Mouse (Mus musculus) liver, embryonic 13.5 days (tissue): ENCODE results near the gene Hmbs. TPM values are rescaled to one million over a fixed set of nuclear protein-coding genes. Genes with fewer than 3 reads are reported as not detected.
"Not testable (repeated sequence)": the region's sequence is repeated elsewhere in the genome, so short reads cannot be mapped to it uniquely, and the experiment has no call there.

Experiments used
- ATAC-seq: fragments of 200-750 bp; cut with Nextera tagmentation; 2 replicates; pipeline ENCODE4 v1.8.0; 2017; ENCODE audit warnings: low read depth, mild to moderate bottlenecking, moderate number of reproducible peaks, moderate library complexity
- DNase-seq: peaks from one replicate; pipeline ENCODE4 v3.0.0; 2022
- H3K27ac ChIP-seq: fragments of 300-500 bp; sonication (generic); 2 replicates; pipeline ENCODE4 v1.5.1; 2015; ENCODE audit warnings: moderate library complexity, mild to moderate bottlenecking, inconsistent platforms
- H3K27me3 ChIP-seq: fragments of 300-500 bp; sonication (generic); 2 replicates; pipeline ENCODE4 v1.6.1; 2015; ENCODE audit warnings: mild to moderate bottlenecking, inconsistent platforms
- H3K36me3 ChIP-seq: fragments of 300-500 bp; sonication (generic); 2 replicates; pipeline ENCODE4 v1.6.1; 2015; ENCODE audit warnings: mild to moderate bottlenecking, inconsistent platforms
- H3K4me1 ChIP-seq: fragments of 300-500 bp; sonication (generic); replicated peaks from 2 replicates; pipeline ENCODE4 v1.6.1; 2015; ENCODE audit warnings: inconsistent platforms
- H3K4me2 ChIP-seq: fragments of 300-500 bp; sonication (generic); 2 replicates; pipeline ENCODE4 v1.6.1; 2015; ENCODE audit warnings: inconsistent platforms, mild to moderate bottlenecking, moderate library complexity
- H3K4me3 ChIP-seq: fragments of 300-500 bp; sonication (generic); replicated peaks from 2 replicates; pipeline ENCODE4 v1.5.1; 2015; ENCODE audit warnings: mild to moderate bottlenecking, inconsistent platforms
- H3K9ac ChIP-seq: fragments of 300-500 bp; sonication (generic); 2 replicates; pipeline ENCODE4 v1.6.1; 2015; ENCODE audit warnings: mild to moderate bottlenecking, inconsistent platforms
- H3K9me3 ChIP-seq: fragments of 300-500 bp; sonication (generic); replicated peaks from 2 replicates; pipeline ENCODE4 v1.6.1; 2016; ENCODE audit warnings: inconsistent platforms
- WGBS: fragments of 180-500 bp; shearing (Covaris S2); methylation state at CpG from one replicate; pipeline ENCODE4 v1.1.7; 2015; ENCODE audit not compliant: insufficient replicate concordance; 5-methylcytosine and 5-hydroxymethylcytosine counted together
- polyA plus RNA-seq: library from polyadenylated mRNA; unstranded; fragments of >200 nt; fragmentation: Nextera tagmentation; extraction: Ambion mirVana; gene quantifications from 2 replicates; pipeline ENCODE4 v1.2.1, GENCODE M21; 2015

Gene Hmbs
- 1,411 and 1,456 TPM in 2 replicates for polyA plus RNA-seq

DNA sequence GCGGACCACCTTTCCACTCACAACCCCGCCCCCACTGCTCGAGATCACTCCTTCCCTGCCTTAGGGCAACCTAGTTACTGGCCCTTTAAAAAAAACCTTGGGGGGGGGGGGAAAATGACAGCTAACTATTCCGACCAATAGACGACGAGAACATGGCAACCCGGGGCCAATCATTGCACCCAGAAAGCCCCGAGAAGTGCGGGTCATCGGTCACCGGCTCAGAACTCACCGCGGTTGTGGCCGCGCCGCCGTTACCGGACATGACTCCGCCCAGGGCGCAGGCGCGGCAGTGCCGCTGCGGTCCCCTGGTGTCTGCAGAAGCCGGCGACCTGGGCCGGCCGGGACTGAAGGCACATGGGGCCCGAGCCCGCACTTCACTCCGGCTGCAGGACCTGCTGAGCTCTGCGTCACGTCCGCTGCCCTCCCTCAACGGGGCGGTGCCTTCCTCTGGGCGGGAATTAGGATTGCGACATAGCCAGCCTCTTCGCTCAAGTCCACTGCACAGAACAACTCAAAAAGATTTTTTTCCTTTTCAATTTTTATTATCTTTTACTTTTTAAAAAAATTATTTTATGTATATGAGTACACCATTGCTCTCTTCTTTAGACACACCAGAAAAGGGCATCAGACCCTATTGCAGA, at the start of gene Hmbs:
TSS of gene Hmbs (minus strand) at position 448 of the 641 bp plus-strand sequence.
- under 1% methylated on average over 39 of the region's 39 CpGs for WGBS
- peaks cover 35% of the 10 kb centered on the region for H3K4me1 ChIP-seq

DNA sequence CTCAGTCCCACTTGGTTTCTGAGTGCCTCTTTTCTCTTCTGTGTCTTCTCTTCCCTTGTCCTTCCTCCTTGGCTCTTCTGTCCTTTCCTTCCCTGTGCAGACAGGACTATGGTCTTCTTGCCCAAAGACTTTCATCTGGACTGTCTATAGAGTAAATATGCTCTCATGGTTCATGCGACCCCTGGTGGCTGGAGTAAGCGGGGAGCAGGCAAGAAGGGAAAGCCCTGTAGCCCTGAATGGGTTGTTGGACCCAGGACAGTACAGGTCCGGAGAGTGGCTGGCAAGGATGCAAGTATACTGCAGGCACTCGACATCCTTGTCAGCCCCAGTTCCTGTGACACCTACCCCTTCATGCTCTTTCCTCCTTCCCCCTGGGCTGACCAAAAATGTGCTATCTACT, 47.4 kb upstream of the Hmbs start:
- H3K36me3 ChIP-seq = peaks cover 58% of the 10 kb centered on the region
- no peaks in the 10 kb centered on the region for H3K9me3 ChIP-seq
- H3K27me3 ChIP-seq = no peaks in the 10 kb centered on the region
- H3K4me1 ChIP-seq = peaks cover 7% of the 10 kb centered on the region
- H3K9ac ChIP-seq = no peak overlapping the region
- WGBS = 34% methylated on average over 4 of the region's 4 CpGs
- no peak overlapping the region for H3K4me3 ChIP-seq
- no peak overlapping the region for H3K4me2 ChIP-seq
- ATAC-seq (peak; percentile 39; the same call in 1 of the 2 replicates), DNase-seq (peak; percentile 55)
- no peak overlapping the region for H3K27ac ChIP-seq

More for the DNA sequence above, at the start of gene Hmbs:
- Histone ChIP-seq H3K36me3 (peaks cover 59% of the 10 kb centered on the region), H3K9ac (peak within 1 kb of the TSS; percentile 97), H3K4me3 (peak within 1 kb of the TSS; percentile 80), H3K27ac (peak within 1 kb of the TSS; percentile 99), H3K4me2 (peak within 1 kb of the TSS; percentile 78), H3K9me3 (no peaks in the 10 kb centered on the region; the same call in 1 of the 2 replicates), H3K27me3 (no peaks in the 10 kb centered on the region)
- peak; percentile 79 for ATAC-seq
- DNase-seq = peak; percentile 89

DNA sequence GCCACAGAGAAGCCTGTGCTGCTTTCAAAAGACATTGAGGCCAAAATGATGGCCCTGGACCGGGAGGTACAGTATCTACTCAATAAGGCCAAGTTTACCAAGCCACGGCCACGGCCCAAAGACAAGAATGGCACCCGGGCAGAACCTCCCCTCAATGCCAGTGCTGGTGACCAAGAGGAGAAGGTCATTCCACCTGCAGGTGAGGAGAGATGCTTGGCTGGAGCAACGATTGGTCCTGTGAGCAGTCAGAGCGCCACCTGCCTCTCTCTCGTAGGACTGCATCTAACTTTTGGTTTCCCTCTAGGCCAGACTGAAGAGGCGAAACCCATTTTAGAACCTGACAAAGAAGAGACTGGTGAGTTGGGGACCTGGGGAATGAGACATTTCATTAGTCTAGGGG, 45.2 kb upstream of the Hmbs start:
- H3K4me2 ChIP-seq = no peak overlapping the region
- no peaks in the 10 kb centered on the region for H3K9me3 ChIP-seq
- H3K9ac ChIP-seq = no peak overlapping the region
- WGBS = 63% methylated on average over 8 of the region's 8 CpGs
- DNase-seq (peak; percentile 28), ATAC-seq (no peak)
- H3K27me3 ChIP-seq = no peaks in the 10 kb centered on the region
- no peak overlapping the region for H3K27ac ChIP-seq
- H3K36me3 ChIP-seq = peaks cover 80% of the 10 kb centered on the region
- no peak overlapping the region for H3K4me3 ChIP-seq
- no peaks in the 10 kb centered on the region for H3K4me1 ChIP-seq

DNA sequence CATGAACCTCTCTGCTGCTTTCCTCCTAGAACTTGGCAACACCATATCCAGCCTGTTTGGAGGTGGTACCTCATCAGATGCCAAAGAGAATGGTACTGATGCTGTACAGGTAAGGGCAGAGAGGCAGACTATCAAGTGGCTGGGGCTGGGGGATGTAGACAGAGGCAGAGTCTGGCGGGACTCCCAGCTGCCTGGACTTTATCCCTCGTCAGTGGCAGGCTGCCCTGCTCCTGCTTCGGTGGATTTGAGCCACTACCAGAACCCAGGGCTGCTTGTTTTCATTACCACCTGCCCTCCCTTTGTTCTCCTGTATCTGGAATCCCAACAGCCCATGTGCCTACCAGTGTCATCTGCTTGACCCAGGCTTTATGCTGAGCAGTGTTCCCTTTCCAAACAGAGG, 43.2 kb upstream of the Hmbs start:
- WGBS = 80% methylated on average over 3 of the region's 3 CpGs
- no peak for ATAC-seq
- no peak for DNase-seq

DNA sequence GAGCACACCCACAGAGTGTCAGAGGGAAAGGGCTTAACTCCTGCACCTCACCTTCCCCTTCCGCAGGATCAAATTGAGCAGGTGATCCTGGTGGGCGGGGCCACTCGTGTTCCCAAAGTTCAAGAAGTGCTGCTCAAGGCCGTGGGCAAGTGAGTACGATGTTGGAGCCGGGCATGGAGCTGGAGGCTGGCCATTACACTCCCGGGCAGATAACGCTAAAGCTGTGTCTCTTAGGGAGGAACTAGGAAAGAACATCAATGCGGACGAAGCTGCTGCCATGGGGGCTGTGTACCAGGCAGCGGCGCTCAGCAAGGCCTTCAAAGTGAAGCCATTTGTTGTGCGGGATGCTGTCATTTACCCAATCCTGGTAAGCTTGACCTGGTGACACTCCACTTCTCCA, 40.6 kb upstream of the Hmbs start:
- no peak overlapping the region for H3K4me2 ChIP-seq
- no peak for ATAC-seq
- H3K27me3 ChIP-seq = no peaks in the 10 kb centered on the region
- H3K27ac ChIP-seq = no peak overlapping the region
- no peaks in the 10 kb centered on the region for H3K9me3 ChIP-seq
- H3K4me1 ChIP-seq = peaks cover 18% of the 10 kb centered on the region
- no peak overlapping the region for H3K4me3 ChIP-seq
- H3K36me3 ChIP-seq = peaks cover 91% of the 10 kb centered on the region
- H3K9ac ChIP-seq = no peak overlapping the region
- no peak for DNase-seq
- 82% methylated on average over 13 of the region's 13 CpGs for WGBS

More for the DNA sequence above, 43.2 kb upstream of the Hmbs start:
- H3K9ac ChIP-seq = no peak overlapping the region
- no peak overlapping the region for H3K27ac ChIP-seq
- no peak overlapping the region for H3K4me3 ChIP-seq
- H3K4me1 ChIP-seq = no peaks in the 10 kb centered on the region
- H3K36me3 ChIP-seq = peaks cover 96% of the 10 kb centered on the region
- H3K4me2 ChIP-seq = no peak overlapping the region
- H3K27me3 ChIP-seq = no peaks in the 10 kb centered on the region
- no peaks in the 10 kb centered on the region for H3K9me3 ChIP-seq

DNA sequence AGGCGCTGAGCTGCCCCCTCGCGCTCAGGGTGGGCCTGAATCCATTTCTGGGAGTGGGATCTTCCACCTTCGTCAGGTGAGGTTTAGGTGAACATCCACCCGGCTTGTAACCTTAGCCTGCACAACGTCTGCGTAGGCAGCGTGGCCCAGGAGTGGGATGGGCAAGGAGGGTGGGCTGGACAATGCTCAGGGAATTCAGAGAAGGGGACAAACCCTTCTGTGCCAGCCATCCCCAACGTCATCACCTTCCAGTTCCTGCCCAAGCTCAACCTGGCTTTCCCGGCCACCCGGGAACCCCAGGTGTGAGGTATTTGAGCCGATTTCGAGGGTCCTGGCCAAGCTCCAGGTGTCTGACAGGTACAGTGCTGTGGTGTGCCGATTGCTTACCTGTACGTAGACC, 35.8 kb upstream of the Hmbs start:
- Histone ChIP-seq H3K27me3 (no peaks in the 10 kb centered on the region), H3K9ac (peak overlapping the region; percentile 89), H3K36me3 (peaks cover 44% of the 10 kb centered on the region), H3K27ac (peak overlapping the region; percentile 73), H3K4me1 (peaks cover 29% of the 10 kb centered on the region), H3K4me2 (peak overlapping the region; percentile 97), H3K4me3 (peak overlapping the region; percentile 83), H3K9me3 (no peaks in the 10 kb centered on the region)
- ATAC-seq (0 out of 2 replicates have a peak, but pooled peaks have one; percentile 2), DNase-seq (no peak)
- 6% methylated on average over 15 of the region's 15 CpGs for WGBS

DNA sequence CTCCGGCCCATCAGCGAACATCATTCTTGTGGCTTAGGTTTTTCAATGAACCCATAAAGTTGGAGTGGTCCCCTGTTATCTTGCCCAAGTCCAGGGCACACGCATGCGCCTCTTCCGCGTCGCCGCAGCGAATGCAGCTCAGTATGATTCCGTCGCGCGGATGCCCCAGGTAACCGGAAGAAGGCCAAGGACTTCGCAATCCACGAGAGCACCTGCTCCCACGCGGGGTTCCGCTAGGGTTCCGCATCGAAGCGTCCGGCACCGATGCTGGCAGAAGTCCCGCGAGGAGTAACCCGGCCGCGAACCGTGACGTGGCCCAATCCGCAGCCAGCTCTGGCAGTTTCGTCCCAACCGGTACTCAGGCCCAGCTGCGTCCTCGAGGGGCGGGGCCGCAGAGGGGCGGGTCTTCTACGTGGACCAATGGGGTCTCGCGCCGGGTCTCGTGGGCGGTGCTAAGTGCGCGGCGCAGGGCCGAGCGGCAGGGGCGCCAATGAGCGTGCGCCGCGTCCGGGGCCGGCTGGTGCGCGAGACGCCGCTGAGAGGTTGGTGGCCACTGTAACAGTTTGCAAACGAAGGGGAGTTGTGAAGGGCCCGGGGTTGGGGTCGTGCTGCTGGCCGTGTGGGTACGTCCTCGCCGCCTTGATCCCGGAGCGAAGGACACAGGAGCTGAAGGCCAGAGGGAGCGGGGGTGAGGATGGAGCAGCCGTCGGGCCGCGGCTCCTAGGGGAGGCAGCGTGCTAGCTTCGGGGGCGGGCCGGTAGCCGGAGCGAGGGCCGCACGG, 35.2 kb upstream of the Hmbs start, which contains the start of gene Hyou1:
TSS of gene Hyou1 (plus strand) at position 437 of the 781 bp plus-strand sequence.
- Histone ChIP-seq H3K4me1 (peaks cover 29% of the 10 kb centered on the region), H3K9me3 (no peaks in the 10 kb centered on the region), H3K36me3 (peaks cover 38% of the 10 kb centered on the region), H3K9ac (peak within 1 kb of the TSS; percentile 89), H3K4me3 (peak within 1 kb of the TSS; percentile 83), H3K27me3 (no peaks in the 10 kb centered on the region), H3K27ac (peak within 1 kb of the TSS; percentile 85), H3K4me2 (peak within 1 kb of the TSS; percentile 97)
- peak; percentile 99 for DNase-seq
- under 1% methylated on average over 83 of the region's 83 CpGs for WGBS
- ATAC-seq = peak; percentile 94

DNA sequence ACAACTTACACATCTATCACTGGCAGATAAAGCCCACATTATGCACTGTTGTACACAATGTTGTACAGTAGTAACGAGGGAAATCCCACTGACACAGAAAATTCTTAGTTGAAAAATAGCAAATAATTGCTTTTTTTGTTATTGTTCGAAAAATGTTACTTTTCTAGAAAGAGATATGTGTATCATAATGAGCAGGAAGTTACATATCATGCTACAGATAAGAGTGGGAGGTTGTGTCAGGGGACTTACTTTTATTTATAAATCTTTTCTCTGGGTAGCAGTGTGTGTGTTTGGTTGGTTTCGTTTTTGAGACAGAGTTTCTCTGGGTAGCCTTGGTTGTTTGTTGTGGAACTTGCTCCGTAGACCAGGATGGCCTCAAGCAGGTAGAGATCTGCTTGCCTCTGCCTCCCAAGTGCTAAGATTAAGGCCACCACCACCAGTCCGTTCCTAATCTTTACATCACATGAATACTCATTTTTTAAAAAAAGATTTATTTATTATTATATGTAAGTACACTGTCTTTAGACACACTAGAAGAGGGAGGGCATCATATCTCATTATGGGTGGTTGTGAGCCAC, 34.2 kb upstream of the Hmbs start:
- peak overlapping the region; percentile 83 for H3K4me3 ChIP-seq
- no peak for ATAC-seq
- H3K27ac ChIP-seq = peak overlapping the region; percentile 85
- H3K9me3 ChIP-seq = no peaks in the 10 kb centered on the region
- peaks cover 28% of the 10 kb centered on the region for H3K36me3 ChIP-seq
- H3K4me2 ChIP-seq = peak overlapping the region; percentile 97
- DNase-seq = no peak
- peaks cover 36% of the 10 kb centered on the region for H3K4me1 ChIP-seq
- H3K9ac ChIP-seq = peak overlapping the region; percentile 78
- WGBS = 36% methylated on average over 5 of the region's 5 CpGs
- H3K27me3 ChIP-seq = no peaks in the 10 kb centered on the region

DNA sequence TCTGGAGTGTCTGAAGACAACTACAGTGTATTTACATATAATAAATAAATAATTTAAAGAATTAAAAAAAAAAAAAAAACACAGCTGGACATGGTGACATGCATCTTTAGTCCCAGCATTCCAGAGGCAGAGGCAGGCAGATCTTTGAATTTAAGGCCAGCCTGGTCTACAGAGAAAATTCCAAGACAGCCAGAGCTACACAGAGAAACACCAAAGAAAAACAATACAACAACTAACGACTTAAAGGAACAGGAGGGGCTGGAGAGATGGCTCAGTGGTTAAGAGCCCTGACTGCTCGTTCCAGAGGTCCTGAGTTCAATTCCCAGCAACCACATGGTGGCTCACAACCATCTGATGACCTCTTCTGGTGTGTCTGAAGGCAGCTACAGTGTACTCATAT, 33.3 kb upstream of the Hmbs start:
- not testable (repeated sequence) for H3K9ac ChIP-seq, H3K4me3 ChIP-seq, ATAC-seq, DNase-seq, H3K27me3 ChIP-seq, H3K9me3 ChIP-seq
- Histone ChIP-seq H3K36me3 (peaks cover 19% of the 10 kb centered on the region), H3K4me1 (peaks cover 38% of the 10 kb centered on the region), H3K4me2 (peak overlapping the region; percentile 97), H3K27ac (0 out of 2 replicates have a peak overlapping the region, but pooled peaks have one; percentile 85)
- 56% methylated on average over 2 of the region's 2 CpGs for WGBS

DNA sequence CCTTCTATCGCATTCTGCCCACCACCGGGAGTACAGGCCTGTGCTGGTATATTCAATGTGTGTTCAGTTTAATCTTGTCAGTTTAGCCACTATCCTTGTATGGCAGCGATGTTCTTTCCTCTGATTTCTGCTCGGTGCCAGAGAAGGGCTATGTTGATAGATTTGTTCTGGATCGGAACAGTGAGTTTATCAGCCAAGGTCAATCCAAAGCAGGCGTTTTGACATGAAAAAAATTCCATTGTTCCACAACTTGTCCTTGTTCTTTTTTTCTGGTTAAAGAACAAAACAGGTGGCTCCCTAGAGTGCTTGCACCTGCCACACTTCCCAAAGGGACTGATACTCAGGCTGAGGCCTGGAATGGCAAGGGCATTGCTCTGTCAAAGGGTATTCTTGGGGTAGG, 32.1 kb upstream of the Hmbs start:
- Histone ChIP-seq H3K9me3 (no peaks in the 10 kb centered on the region), H3K4me1 (peaks cover 35% of the 10 kb centered on the region), H3K27ac (no peak overlapping the region), H3K36me3 (peaks cover 7% of the 10 kb centered on the region), H3K4me2 (no peak overlapping the region), H3K4me3 (no peak overlapping the region), H3K27me3 (no peaks in the 10 kb centered on the region), H3K9ac (no peak overlapping the region)
- DNase-seq = no peak
- WGBS = 86% methylated on average over 6 of the region's 6 CpGs
- ATAC-seq = no peak

DNA sequence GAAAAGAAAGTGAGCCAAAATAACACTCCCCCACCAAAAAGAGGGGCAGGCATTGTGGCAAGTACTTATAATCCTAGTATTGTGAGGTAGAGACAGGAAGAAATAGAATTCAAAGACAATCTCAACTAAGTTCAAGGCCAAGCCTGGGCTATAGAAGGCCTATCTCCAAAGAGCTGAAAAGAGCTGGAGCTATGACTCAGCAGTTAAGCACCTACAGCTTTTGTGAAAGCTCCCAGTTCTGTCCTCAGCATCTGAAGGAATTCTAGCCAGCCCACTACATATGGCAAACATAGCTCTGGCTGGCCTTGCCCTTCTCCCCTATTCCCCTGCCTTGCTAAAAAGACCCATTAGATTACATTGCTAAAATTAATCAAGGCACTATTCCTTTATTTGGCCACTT, 29.4 kb upstream of the Hmbs start:
- Histone ChIP-seq H3K4me2 (no peak overlapping the region), H3K9me3 (no peaks in the 10 kb centered on the region), H3K36me3 (no peaks in the 10 kb centered on the region), H3K27ac (peak overlapping the region; percentile 21), H3K27me3 (no peaks in the 10 kb centered on the region), H3K4me3 (no peak overlapping the region), H3K4me1 (peaks cover 18% of the 10 kb centered on the region), H3K9ac (peak overlapping the region; percentile 28; the same call in 1 of the 2 replicates)
- no peak for DNase-seq
- no peak for ATAC-seq
